Mouse (Mus musculus) stomach, embryonic 14.5 days (tissue): ENCODE measurements around the gene Mrpl12. TPM values are rescaled to one million over a fixed set of nuclear protein-coding genes. Genes with fewer than 3 reads are reported as not detected.

Experiments used
- ATAC-seq: fragments of 200-750 bp; cut with Nextera tagmentation; 2 replicates; pipeline ENCODE4 v1.8.0; 2017; ENCODE audit warnings: low read depth, moderate TSS enrichment; ENCODE audit not compliant: insufficient number of reproducible peaks, insufficient read depth, low FRiP score
- H3K27ac ChIP-seq: fragments of 300-500 bp; sonication (generic); 2 replicates; pipeline ENCODE4 v1.5.1; 2014; ENCODE audit warnings: mild to moderate bottlenecking, low read length, moderate library complexity, mixed read lengths
- H3K27me3 ChIP-seq: fragments of 300-500 bp; sonication (generic); 2 replicates; pipeline ENCODE4 v1.6.1; 2014; ENCODE audit warnings: low read length, control low read depth, mixed read lengths; ENCODE audit not compliant: control insufficient read depth, insufficient read depth
- H3K36me3 ChIP-seq: fragments of 300-500 bp; sonication (generic); 2 replicates; pipeline ENCODE4 v1.6.1; 2014; ENCODE audit warnings: mild to moderate bottlenecking, control low read depth, low read length, moderate library complexity, mixed read lengths; ENCODE audit not compliant: control insufficient read depth, insufficient read depth
- H3K4me1 ChIP-seq: fragments of 300-500 bp; sonication (generic); 2 replicates; pipeline ENCODE4 v1.6.1; 2014; ENCODE audit warnings: low read length, control low read depth, mixed read lengths; ENCODE audit not compliant: control insufficient read depth, insufficient read depth
- H3K4me2 ChIP-seq: fragments of 300-500 bp; sonication (generic); replicated peaks from 2 replicates; pipeline ENCODE4 v1.6.1; 2014; ENCODE audit warnings: low read depth, low read length, control low read depth
- H3K4me3 ChIP-seq: fragments of 300-500 bp; sonication (generic); 2 replicates; pipeline ENCODE4 v1.5.1; 2014; ENCODE audit warnings: low read depth, low read length, control low read depth
- H3K9ac ChIP-seq: fragments of 300-500 bp; sonication (generic); replicated peaks from 2 replicates; pipeline ENCODE4 v1.6.1; 2014; ENCODE audit warnings: low read depth, mild to moderate bottlenecking, control low read depth, low read length, moderate library complexity, mixed read lengths
- H3K9me3 ChIP-seq: fragments of 300-500 bp; sonication (generic); 2 replicates; pipeline ENCODE4 v1.6.1; 2016; ENCODE audit warnings: low read depth, low read length, control low read depth; ENCODE audit not compliant: control insufficient read depth
- WGBS: fragments of 180-500 bp; shearing (Covaris S2); extraction: QIAGEN DNeasy Blood & Tissue Kit; methylation state at CpG from one replicate; pipeline ENCODE4 v1.1.7; 2014; 5-methylcytosine and 5-hydroxymethylcytosine counted together
- polyA plus RNA-seq: library from polyadenylated mRNA; unstranded; fragments of >200 nt; fragmentation: Nextera tagmentation; extraction: Ambion mirVana; gene quantifications from 2 replicates; pipeline ENCODE4 v1.2.1, GENCODE M21; 2014

The Mrpl12 gene
- polyA plus RNA-seq, 1 experiment from 2014 or later, result 153 TPM

DNA sequence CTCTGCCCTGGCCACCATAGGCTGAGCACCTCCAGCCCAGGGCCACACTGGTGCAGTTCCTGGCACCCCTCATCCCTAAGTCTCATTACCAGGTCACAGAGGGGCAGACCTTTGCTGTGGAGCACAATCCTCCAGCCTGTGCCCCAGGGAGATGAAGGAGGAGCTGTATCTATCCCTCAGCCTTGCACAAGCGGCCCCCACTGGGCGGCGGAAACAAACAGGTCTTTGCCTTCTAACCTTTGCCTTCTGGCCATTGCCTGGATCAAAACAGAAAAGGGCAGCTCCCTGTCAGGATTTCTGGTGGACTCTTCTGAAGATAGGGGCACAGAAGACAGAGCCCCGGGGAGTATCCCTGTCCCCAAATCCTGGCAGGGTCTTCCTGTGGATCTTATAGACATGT, 44.5 kb downstream of the Mrpl12 start:
- ATAC-seq, result no peak

DNA sequence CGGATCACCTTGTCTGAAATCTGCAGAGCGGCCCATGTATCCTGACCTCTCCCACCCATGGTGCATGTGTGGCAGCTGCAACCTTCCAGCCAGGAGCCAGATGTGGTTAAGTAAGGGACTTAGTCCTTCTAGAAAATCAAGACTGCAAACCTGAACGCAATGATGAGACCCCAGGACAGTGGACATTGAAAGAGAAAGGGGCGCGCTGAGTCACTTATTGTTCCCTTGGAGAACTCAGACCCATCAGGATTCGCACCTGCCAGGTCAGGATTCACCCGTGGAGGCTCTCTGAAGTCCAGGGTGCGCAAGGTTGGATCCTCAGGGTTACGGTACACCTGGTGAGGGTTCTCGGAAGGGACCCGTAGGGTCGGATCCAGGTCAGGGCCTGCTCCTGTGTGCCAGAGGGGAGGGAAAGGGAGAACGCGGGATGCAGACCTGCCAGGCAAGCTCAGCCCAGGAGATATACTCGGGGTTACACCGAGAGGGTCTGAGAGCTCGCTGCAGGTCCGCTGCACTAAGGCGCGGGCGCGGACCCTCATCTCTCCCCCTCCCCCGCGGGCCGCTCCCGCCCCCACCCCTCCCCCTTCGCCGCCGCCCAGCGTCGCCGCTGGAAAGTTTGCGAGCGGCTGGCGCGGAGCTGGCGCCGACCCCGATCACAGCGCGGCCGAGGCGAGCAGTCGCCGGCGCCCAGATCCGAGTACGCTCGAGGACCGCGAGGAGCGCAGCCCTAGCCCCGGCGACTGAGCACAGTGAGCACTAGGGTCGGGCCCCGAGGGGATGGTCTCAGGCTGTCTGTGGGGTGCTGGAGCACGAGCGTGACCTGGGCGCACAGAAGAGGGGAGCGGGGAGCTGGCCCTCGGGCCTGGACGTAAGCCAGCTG, 45.9 kb downstream of the Mrpl12 start, which contains the start of gene Gcgr:
Gcgr (plus strand) TSS at position 615 of the 880 bp plus-strand sequence.
- WGBS, result 11% methylated on average over 55 of the region's 62 CpGs
- Histone ChIP-seq H3K27ac (no peak within 1 kb of the TSS), H3K9me3 (no peaks in the 10 kb centered on the region), H3K9ac (peak within 1 kb of the TSS; percentile 28; the same call in 1 of the 2 replicates), H3K36me3 (no peaks in the 10 kb centered on the region), H3K27me3 (peaks cover 27% of the 10 kb centered on the region), H3K4me1 (peaks cover 10% of the 10 kb centered on the region; the same call in 1 of the 2 replicates), H3K4me3 (peak within 1 kb of the TSS; percentile 41), H3K4me2 (peak within 1 kb of the TSS; percentile 72)
- ATAC-seq, result peak; percentile 40; the same call in 1 of the 2 replicates

More for the DNA sequence above, 44.5 kb downstream of the Mrpl12 start:
- peaks cover 27% of the 10 kb centered on the region for H3K27me3 ChIP-seq
- no peak overlapping the region for H3K4me2 ChIP-seq
- H3K4me1 ChIP-seq, result peaks cover 10% of the 10 kb centered on the region; the same call in 1 of the 2 replicates
- 60% methylated on average over 4 of the region's 4 CpGs for WGBS
- no peak overlapping the region for H3K9ac ChIP-seq
- no peaks in the 10 kb centered on the region for H3K9me3 ChIP-seq
- no peak overlapping the region for H3K4me3 ChIP-seq
- H3K27ac ChIP-seq, result no peak overlapping the region
- no peaks in the 10 kb centered on the region for H3K36me3 ChIP-seq

DNA sequence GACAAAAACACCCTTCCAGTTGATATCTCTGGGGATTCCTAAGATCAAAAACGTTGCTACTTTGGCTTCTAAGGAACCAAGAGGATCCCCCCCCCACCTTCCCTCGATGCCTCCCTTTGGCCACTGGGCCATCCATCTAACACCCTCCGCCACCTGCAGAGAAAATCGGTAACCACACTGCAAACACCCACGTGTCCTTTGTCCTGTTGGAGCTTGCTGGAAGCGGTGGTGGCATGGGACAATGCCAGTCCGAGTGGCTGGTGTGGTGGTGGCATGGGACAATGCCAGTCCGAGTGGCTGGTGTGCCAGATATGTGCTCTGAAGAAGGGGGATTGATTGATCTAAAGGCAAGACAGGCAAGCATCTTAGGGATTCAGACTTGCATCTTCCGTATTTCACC, 47.2 kb downstream of the Mrpl12 start:
- Histone ChIP-seq H3K4me3 (no peak overlapping the region), H3K36me3 (no peaks in the 10 kb centered on the region), H3K9me3 (no peaks in the 10 kb centered on the region), H3K4me2 (no peak overlapping the region), H3K4me1 (peaks cover 10% of the 10 kb centered on the region; the same call in 1 of the 2 replicates), H3K27ac (no peak overlapping the region), H3K9ac (no peak overlapping the region), H3K27me3 (peaks cover 27% of the 10 kb centered on the region)
- no peak for ATAC-seq
- WGBS, result 24% methylated on average over 9 of the region's 9 CpGs

DNA sequence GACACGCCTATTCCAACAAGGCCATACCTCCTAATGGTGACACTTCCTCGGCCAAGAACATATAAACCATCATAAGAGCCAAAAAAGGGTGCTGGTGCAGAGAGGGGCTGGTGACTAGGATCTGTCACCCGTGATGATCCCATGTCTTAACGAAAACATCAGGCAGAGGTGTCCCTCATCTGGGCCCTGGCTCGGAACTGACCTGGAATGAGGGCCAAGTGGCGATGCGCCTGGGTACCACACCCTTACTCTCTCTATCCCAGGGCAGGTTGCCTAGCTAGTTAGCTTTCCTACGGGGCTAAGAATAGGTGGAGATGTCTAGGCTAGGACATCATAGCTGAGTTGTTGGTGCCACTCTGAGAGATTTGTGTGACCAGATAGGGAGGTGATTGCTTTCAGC, 49.7 kb downstream of the Mrpl12 start:
- 84% methylated on average over 8 of the region's 8 CpGs for WGBS
- no peak for ATAC-seq
- H3K4me2 ChIP-seq, result no peak overlapping the region
- no peaks in the 10 kb centered on the region for H3K36me3 ChIP-seq
- H3K9ac ChIP-seq, result no peak overlapping the region
- no peak overlapping the region for H3K27ac ChIP-seq
- peaks cover 21% of the 10 kb centered on the region for H3K27me3 ChIP-seq
- H3K4me1 ChIP-seq, result peaks cover 20% of the 10 kb centered on the region
- no peak overlapping the region for H3K4me3 ChIP-seq
- no peaks in the 10 kb centered on the region for H3K9me3 ChIP-seq

DNA sequence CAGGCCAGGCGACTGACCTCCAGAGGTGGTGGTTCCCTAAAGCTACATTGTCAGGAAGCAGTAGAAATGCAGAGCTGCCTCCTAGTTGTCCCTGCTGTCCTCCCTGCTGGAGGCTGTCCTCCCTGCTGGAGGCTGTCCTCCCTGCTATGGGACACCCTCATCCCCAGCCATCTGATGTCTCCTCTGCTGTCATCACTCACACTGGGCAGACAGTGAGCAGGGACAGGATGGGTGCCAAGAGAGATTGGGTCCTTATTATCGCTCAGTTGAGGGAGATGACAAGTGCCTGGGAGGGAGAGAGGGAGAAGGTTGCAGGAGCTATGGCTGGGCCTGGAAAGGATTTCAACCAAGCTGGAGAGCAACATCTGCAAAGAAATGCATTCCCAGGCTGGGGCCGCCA, 50.7 kb downstream of the Mrpl12 start:
- H3K4me2 ChIP-seq, result no peak overlapping the region
- H3K27ac ChIP-seq, result no peak overlapping the region
- WGBS, result 70% methylated on average over 3 of the region's 3 CpGs
- no peak overlapping the region for H3K4me3 ChIP-seq
- no peak for ATAC-seq
- H3K27me3 ChIP-seq, result peaks cover 14% of the 10 kb centered on the region; the same call in 1 of the 2 replicates
- H3K9me3 ChIP-seq, result no peaks in the 10 kb centered on the region
- peaks cover 27% of the 10 kb centered on the region for H3K4me1 ChIP-seq
- H3K9ac ChIP-seq, result no peak overlapping the region
- H3K36me3 ChIP-seq, result no peaks in the 10 kb centered on the region

DNA sequence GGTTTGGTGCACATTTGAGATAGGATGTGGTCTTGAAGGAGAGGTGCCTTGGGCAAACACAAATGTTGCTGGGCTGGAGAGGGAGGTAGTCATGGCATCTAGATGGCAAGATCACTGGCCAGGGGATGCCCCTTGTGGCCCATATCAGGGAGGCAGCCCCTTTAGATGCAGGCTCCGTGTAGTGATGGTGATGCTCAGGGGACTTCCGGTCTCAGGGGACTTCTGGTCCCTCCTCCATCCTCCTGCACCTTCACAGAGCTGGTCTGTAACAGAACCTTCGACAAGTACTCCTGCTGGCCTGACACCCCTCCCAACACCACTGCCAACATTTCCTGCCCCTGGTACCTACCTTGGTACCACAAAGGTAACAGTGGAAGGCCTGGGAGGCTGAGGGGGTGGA, 51.4 kb downstream of the Mrpl12 start:
- Histone ChIP-seq H3K9me3 (no peaks in the 10 kb centered on the region), H3K4me2 (no peak overlapping the region), H3K36me3 (no peaks in the 10 kb centered on the region), H3K9ac (no peak overlapping the region), H3K4me1 (peaks cover 22% of the 10 kb centered on the region), H3K27ac (no peak overlapping the region), H3K4me3 (no peak overlapping the region), H3K27me3 (peaks cover 10% of the 10 kb centered on the region; the same call in 1 of the 2 replicates)
- WGBS, result 79% methylated on average over 3 of the region's 3 CpGs
- ATAC-seq, result no peak

DNA sequence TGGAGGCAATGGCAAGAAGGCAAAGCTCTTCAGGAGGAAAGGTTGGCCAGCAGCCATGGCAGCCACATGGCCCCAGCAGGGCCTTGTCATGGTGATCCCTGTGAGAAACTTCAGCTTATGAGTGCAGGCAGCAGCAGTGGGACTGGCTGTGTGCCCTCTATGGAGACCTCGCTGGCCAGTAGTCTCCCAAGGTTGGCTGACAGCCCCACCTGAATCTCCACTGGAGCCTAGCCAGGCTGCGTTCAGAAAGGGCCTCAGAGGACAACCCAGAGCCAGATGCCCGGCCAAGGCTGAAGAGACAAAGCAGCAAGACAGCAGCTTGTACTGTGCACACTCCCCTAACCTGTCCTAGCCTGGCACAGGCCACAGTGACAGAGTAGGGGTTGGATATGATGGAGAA, 54.1 kb downstream of the Mrpl12 start:
- ATAC-seq, result no peak
- Histone ChIP-seq H3K9me3 (no peaks in the 10 kb centered on the region), H3K36me3 (peaks cover 17% of the 10 kb centered on the region), H3K4me2 (no peak overlapping the region), H3K27me3 (no peaks in the 10 kb centered on the region), H3K27ac (peak overlapping the region; percentile 80; the same call in 1 of the 2 replicates), H3K4me3 (no peak overlapping the region), H3K9ac (no peak overlapping the region), H3K4me1 (peaks cover 17% of the 10 kb centered on the region)
- 72% methylated on average over 3 of the region's 3 CpGs for WGBS
